Mouse (Mus musculus) testis, adult 2 months (tissue): ENCODE measurements around the gene Olfr790.

Experiments used
- CTCF ChIP-seq: fragments of 200-500 bp; IDR thresholded peaks from 2 replicates; pipeline ENCODE4 v1.5.1; 2012; ENCODE audit warnings: low read depth, mild to moderate bottlenecking, inconsistent platforms, low read length, moderate library complexity; ENCODE audit not compliant: control insufficient read depth, insufficient read depth, insufficient replicate concordance
- POLR2A ChIP-seq: fragments of 200-500 bp; IDR thresholded peaks from 2 replicates; pipeline ENCODE4 v1.6.1; 2012; ENCODE audit warnings: low read depth, mild to moderate bottlenecking, inconsistent platforms, low read length, moderate library complexity; ENCODE audit not compliant: control insufficient read depth

- TF ChIP-seq POLR2A, result no peak
- no peak for TF ChIP-seq CTCF
Observed at GRCm38 (mm10) chr10:129498192-129498591, at the start of gene Olfr790.
